Mouse (Mus musculus) limb, embryonic 14.5 days (tissue): ENCODE results near the gene Olfr777. TPM values are rescaled to one million over a fixed set of nuclear protein-coding genes. Genes with fewer than 3 reads are reported as not detected.
"Not testable (repeated sequence)": the region's sequence is repeated elsewhere in the genome, so short reads cannot be mapped to it uniquely, and the experiment has no call there.

Experiments
- ATAC-seq: fragments of 200-750 bp; cut with Nextera tagmentation; 2 replicates; pipeline ENCODE4 v1.8.0; 2017; ENCODE audit warnings: low read depth, moderate number of reproducible peaks, moderate TSS enrichment; ENCODE audit not compliant: low FRiP score
- DNase-seq: peaks from one replicate; pipeline ENCODE4 v3.0.0-alpha.2; 2015; ENCODE audit warnings: low spot score
- H3K27ac ChIP-seq: fragments of 300-500 bp; sonication (generic); replicated peaks from 2 replicates; pipeline ENCODE4 v1.5.1; 2014; ENCODE audit warnings: low read depth, mild to moderate bottlenecking, low read length, moderate library complexity, mixed read lengths
- H3K27me3 ChIP-seq: fragments of 300-500 bp; sonication (generic); 2 replicates; pipeline ENCODE4 v1.6.1; 2014; ENCODE audit warnings: low read length, mixed read lengths; ENCODE audit not compliant: control insufficient read depth, insufficient read depth
- H3K36me3 ChIP-seq: fragments of 300-500 bp; sonication (generic); 2 replicates; pipeline ENCODE4 v1.6.1; 2014; ENCODE audit warnings: mild to moderate bottlenecking, low read length, moderate library complexity, mixed read lengths; ENCODE audit not compliant: control insufficient read depth, insufficient read depth
- H3K4me1 ChIP-seq: fragments of 300-500 bp; sonication (generic); 2 replicates; pipeline ENCODE4 v1.6.1; 2014; ENCODE audit warnings: antibody characterized with exemption, low read length, mixed read lengths; ENCODE audit not compliant: control insufficient read depth, insufficient read depth
- H3K4me2 ChIP-seq: fragments of 300-500 bp; sonication (generic); replicated peaks from 2 replicates; pipeline ENCODE4 v1.6.1; 2014; ENCODE audit warnings: low read depth, mild to moderate bottlenecking, low read length, moderate library complexity; ENCODE audit not compliant: severe bottlenecking
- H3K4me3 ChIP-seq: fragments of 300-500 bp; sonication (generic); replicated peaks from 2 replicates; pipeline ENCODE4 v1.5.1; 2014; ENCODE audit warnings: low read length
- H3K9ac ChIP-seq: fragments of 300-500 bp; sonication (generic); 2 replicates; pipeline ENCODE4 v1.6.1; 2014; ENCODE audit warnings: mild to moderate bottlenecking, low read depth, low read length, moderate library complexity; ENCODE audit not compliant: severe bottlenecking
- H3K9me3 ChIP-seq: fragments of 300-500 bp; sonication (generic); 2 replicates; pipeline ENCODE4 v1.6.1; 2016; ENCODE audit warnings: low read length; ENCODE audit not compliant: control insufficient read depth
- POLR2A ChIP-seq: fragments of 200-500 bp; IDR thresholded peaks from 2 replicates; pipeline ENCODE4 v1.8.0; 2012; ENCODE audit warnings: inconsistent platforms, mild to moderate bottlenecking, moderate library complexity, borderline replicate concordance; ENCODE audit not compliant: insufficient read depth, insufficient read length; ENCODE audit errors: extremely low read depth
- WGBS: fragments of 180-500 bp; shearing (Covaris S2); extraction: QIAGEN DNeasy Blood & Tissue Kit; methylation state at CpG from one replicate; pipeline ENCODE4 v1.1.7; 2014; 5-methylcytosine and 5-hydroxymethylcytosine counted together
- polyA plus RNA-seq, 2 experiments: library from polyadenylated mRNA; depleted of rRNA in 1 of 2; stranded (reverse) in 1 of 2; unstranded in 1 of 2; fragments of >200 nt; fragmentation: Nextera tagmentation in 1 of 2; extraction: Ambion mirVana in 1 of 2; gene quantifications; 2 replicates each; pipeline versions ENCODE4 v1.2.1 to v1.2.3; 2012 to 2014

Olfr777 gene
- polyA plus RNA-seq (2012; rRNA removed) (not detected in 2 replicates), polyA plus RNA-seq (2014; fragmentation: Nextera tagmentation; extraction: Ambion mirVana) (not detected in 2 replicates)

- no peaks in the 10 kb centered on the region for H3K36me3 ChIP-seq
- DNase-seq (no peak), ATAC-seq (no peak)
- no peaks in the 10 kb centered on the region for H3K27me3 ChIP-seq
- H3K4me1 ChIP-seq = no peaks in the 10 kb centered on the region
- no peak within 1 kb of the TSS for H3K9ac ChIP-seq
- no peak within 1 kb of the TSS for H3K4me2 ChIP-seq
- 90% methylated on average over 2 of the region's 2 CpGs for WGBS
- H3K27ac ChIP-seq = no peak within 1 kb of the TSS
- no peak within 1 kb of the TSS for H3K4me3 ChIP-seq
- TF ChIP-seq POLR2A = no peak
- no peaks in the 10 kb centered on the region for H3K9me3 ChIP-seq
Observed at GRCm38 (mm10) chr10:129271081-129271535, at the start of gene Olfr777. TSS of gene Olfr777 (minus strand) at chr10:129271485.

- Histone ChIP-seq H3K4me3 (no peak within 1 kb of the TSS), H3K9me3 (no peaks in the 10 kb centered on the region), H3K27ac (no peak within 1 kb of the TSS), H3K4me1 (no peaks in the 10 kb centered on the region), H3K36me3 (no peaks in the 10 kb centered on the region), H3K27me3 (no peaks in the 10 kb centered on the region), H3K9ac (no peak within 1 kb of the TSS), H3K4me2 (no peak within 1 kb of the TSS)
- DNase-seq = no peak
- 77% methylated on average over 3 of the region's 3 CpGs for WGBS
- TF ChIP-seq POLR2A = no peak
- ATAC-seq = no peak
Observed at GRCm38 (mm10) chr10:129317817-129318216, 46.5 kb upstream of the Olfr777 start, which contains the start of gene Olfr780. TSS of gene Olfr780 (plus strand) at chr10:129318117.

- no CpG with 5 or more reads among the region's 1 CpGs for WGBS
Observed at GRCm38 (mm10) chr10:129313521-129313920, 42.2 kb upstream of the Olfr777 start.

GRCm38 (mm10) chr10:129312973-129313372, 41.7 kb upstream of the Olfr777 start:
- WGBS = 36% methylated on average over 1 of the region's 1 CpGs

More at GRCm38 (mm10) chr10:129313521-129313920, 42.2 kb upstream of the Olfr777 start:
- H3K27me3 ChIP-seq, H3K4me3 ChIP-seq, DNase-seq, H3K4me2 ChIP-seq, H3K4me1 ChIP-seq, H3K36me3 ChIP-seq, H3K27ac ChIP-seq, H3K9me3 ChIP-seq, ATAC-seq, H3K9ac ChIP-seq: not testable (repeated sequence)

GRCm38 (mm10) chr10:129258827-129259226, 12.5 kb downstream of the Olfr777 start, which contains the start of gene Olfr776:
TSS of gene Olfr776 (plus strand) at chr10:129259127.
- Histone ChIP-seq H3K4me3 (no peak within 1 kb of the TSS), H3K9me3 (no peaks in the 10 kb centered on the region), H3K9ac (no peak within 1 kb of the TSS), H3K27ac (no peak within 1 kb of the TSS), H3K4me1 (no peaks in the 10 kb centered on the region), H3K4me2 (no peak within 1 kb of the TSS), H3K36me3 (no peaks in the 10 kb centered on the region), H3K27me3 (no peaks in the 10 kb centered on the region)
- DNase-seq = no peak
- no peak for ATAC-seq
- TF ChIP-seq POLR2A = no peak

More at GRCm38 (mm10) chr10:129312973-129313372, 41.7 kb upstream of the Olfr777 start:
- H3K36me3 ChIP-seq, DNase-seq, H3K9me3 ChIP-seq, H3K27ac ChIP-seq, H3K4me2 ChIP-seq, H3K4me3 ChIP-seq, H3K4me1 ChIP-seq, ATAC-seq, H3K9ac ChIP-seq, H3K27me3 ChIP-seq: not testable (repeated sequence)

- H3K4me2 ChIP-seq = no peak within 1 kb of the TSS
Observed at GRCm38 (mm10) chr10:129248112-129248511, 23.2 kb downstream of the Olfr777 start, which contains the start of gene Olfr775. TSS of gene Olfr775 (plus strand) at chr10:129248412.

More at GRCm38 (mm10) chr10:129248112-129248511, 23.2 kb downstream of the Olfr777 start, which contains the start of gene Olfr775:
- 62% methylated on average over 3 of the region's 3 CpGs for WGBS
- Histone ChIP-seq H3K4me1 (no peaks in the 10 kb centered on the region), H3K9me3 (no peaks in the 10 kb centered on the region), H3K9ac (no peak within 1 kb of the TSS), H3K27ac (no peak within 1 kb of the TSS), H3K27me3 (no peaks in the 10 kb centered on the region), H3K4me3 (no peak within 1 kb of the TSS), H3K36me3 (no peaks in the 10 kb centered on the region)
- no peak for TF ChIP-seq POLR2A
- no peak for ATAC-seq
- DNase-seq = no peak
